Mouse (Mus musculus) embryonic facial prominence, embryonic 12.5 days (tissue): ENCODE results near the gene Tax1bp1. TPM values are rescaled to one million over a fixed set of nuclear protein-coding genes. Genes with fewer than 3 reads are reported as not detected.

ENCODE experiments used
- ATAC-seq: fragments of 200-750 bp; cut with Nextera tagmentation; 2 replicates; pipeline ENCODE4 v1.8.0; 2017; ENCODE audit not compliant: insufficient number of reproducible peaks, insufficient read depth, low FRiP score, low TSS enrichment
- H3K27ac ChIP-seq: fragments of 300-500 bp; sonication (generic); 2 replicates; pipeline ENCODE4 v1.5.1; 2016; ENCODE audit warnings: mild to moderate bottlenecking
- H3K27me3 ChIP-seq: fragments of 300-500 bp; sonication (generic); 2 replicates; pipeline ENCODE4 v1.6.1; 2016; ENCODE audit warnings: mild to moderate bottlenecking, moderate library complexity
- H3K36me3 ChIP-seq: fragments of 300-500 bp; sonication (generic); 2 replicates; pipeline ENCODE4 v1.6.1; 2016; ENCODE audit warnings: mild to moderate bottlenecking
- H3K4me1 ChIP-seq: fragments of 300-500 bp; sonication (generic); 2 replicates; pipeline ENCODE4 v1.6.1; 2016
- H3K4me2 ChIP-seq: fragments of 300-500 bp; sonication (generic); replicated peaks from 2 replicates; pipeline ENCODE4 v1.6.1; 2016; ENCODE audit warnings: mild to moderate bottlenecking, moderate library complexity
- H3K4me3 ChIP-seq: fragments of 300-500 bp; sonication (generic); 2 replicates; pipeline ENCODE4 v1.5.1; 2016; ENCODE audit warnings: mild to moderate bottlenecking
- H3K9ac ChIP-seq: fragments of 300-500 bp; sonication (generic); 2 replicates; pipeline ENCODE4 v1.6.1; 2016; ENCODE audit warnings: mild to moderate bottlenecking, moderate library complexity
- H3K9me3 ChIP-seq: fragments of 300-500 bp; sonication (generic); 2 replicates; pipeline ENCODE4 v1.6.1; 2016; ENCODE audit warnings: mild to moderate bottlenecking, moderate library complexity
- WGBS: fragments of 180-500 bp; shearing (Covaris S2); methylation state at CpG from one replicate; pipeline ENCODE4 v1.1.7; 2016; 5-methylcytosine and 5-hydroxymethylcytosine counted together
- polyA plus RNA-seq: library from polyadenylated mRNA; unstranded; fragments of >200 nt; fragmentation: Nextera tagmentation; extraction: Ambion mirVana; gene quantifications from 2 replicates; pipeline ENCODE4 v1.2.1, GENCODE M21; 2016

Tax1bp1 gene
- polyA plus RNA-seq, 1 experiment from 2014 or later, result 133 TPM

DNA sequence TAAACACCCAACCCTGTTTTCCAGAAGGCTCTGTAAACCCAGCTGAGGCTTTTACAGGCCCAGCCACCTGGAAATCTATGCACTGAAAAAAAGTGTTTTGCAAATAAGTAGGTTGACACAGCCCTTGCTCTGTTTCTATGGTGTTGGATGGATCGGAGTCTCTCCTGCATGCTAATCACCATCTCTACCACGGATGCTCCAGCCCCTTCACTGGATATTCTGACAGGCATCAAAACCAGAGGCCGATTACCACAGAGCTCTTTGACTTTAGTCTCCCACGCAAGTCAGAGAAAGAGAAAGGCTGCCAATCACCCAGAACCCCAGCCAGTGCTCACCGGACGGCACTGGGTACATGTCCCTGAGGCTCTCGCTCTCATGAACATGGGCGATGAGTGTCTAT is 63.5 kb downstream of the Tax1bp1 start:
- H3K9ac ChIP-seq, result no peak overlapping the region
- no peaks in the 10 kb centered on the region for H3K27me3 ChIP-seq
- ATAC-seq, result no peak
- H3K27ac ChIP-seq, result no peak overlapping the region
- H3K4me3 ChIP-seq, result no peak overlapping the region
- WGBS, result 90% methylated on average over 8 of the region's 8 CpGs
- H3K4me1 ChIP-seq, result no peaks in the 10 kb centered on the region
- no peaks in the 10 kb centered on the region for H3K9me3 ChIP-seq
- no peaks in the 10 kb centered on the region for H3K36me3 ChIP-seq
- H3K4me2 ChIP-seq, result no peak overlapping the region

DNA sequence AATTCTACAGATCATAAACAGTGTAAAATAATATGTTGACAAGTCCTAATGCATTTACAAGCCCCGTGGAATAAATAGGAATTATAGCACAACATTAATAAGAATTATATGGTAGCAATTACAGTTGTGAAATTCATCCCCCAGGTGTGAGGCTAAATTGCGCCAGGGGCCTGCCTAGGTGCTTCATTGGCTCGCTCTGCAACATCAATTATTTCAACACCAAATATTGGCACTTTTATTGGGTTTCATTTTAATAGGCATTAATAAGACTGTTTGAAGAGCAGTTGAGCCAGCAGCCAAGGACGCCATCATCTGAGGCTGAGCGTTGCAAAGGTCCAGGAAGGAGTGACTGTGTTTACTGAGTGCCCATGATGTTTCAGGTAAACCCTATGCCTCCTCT is 65.0 kb downstream of the Tax1bp1 start:
- no peak overlapping the region for H3K4me2 ChIP-seq
- no peak overlapping the region for H3K27ac ChIP-seq
- H3K9ac ChIP-seq, result no peak overlapping the region
- H3K27me3 ChIP-seq, result no peaks in the 10 kb centered on the region
- WGBS, result 91% methylated on average over 5 of the region's 5 CpGs
- H3K9me3 ChIP-seq, result no peaks in the 10 kb centered on the region
- H3K4me1 ChIP-seq, result no peaks in the 10 kb centered on the region
- no peak overlapping the region for H3K4me3 ChIP-seq
- H3K36me3 ChIP-seq, result no peaks in the 10 kb centered on the region
- ATAC-seq, result no peak

DNA sequence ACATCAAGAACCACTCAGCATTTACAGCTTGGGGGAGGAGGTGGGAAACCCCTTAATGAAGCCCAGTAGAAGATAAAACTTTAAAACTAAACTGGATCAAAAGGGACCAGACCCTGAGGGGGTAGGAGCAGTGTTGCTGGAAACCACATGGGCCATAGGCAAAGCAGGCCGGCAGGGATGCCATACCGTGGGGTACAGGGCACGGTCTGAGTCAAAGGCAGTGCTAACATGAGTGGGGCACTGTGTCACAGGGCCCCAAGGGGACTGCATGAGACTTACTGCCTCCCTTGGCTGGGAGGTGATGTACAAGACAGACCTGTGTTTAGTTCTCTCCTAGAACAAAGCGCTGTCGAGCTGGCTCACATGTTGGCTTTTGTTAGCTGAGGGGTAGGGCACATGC is 66.0 kb downstream of the Tax1bp1 start:
- H3K27me3 ChIP-seq, result no peaks in the 10 kb centered on the region
- no peak overlapping the region for H3K4me2 ChIP-seq
- no peak for ATAC-seq
- H3K9me3 ChIP-seq, result no peaks in the 10 kb centered on the region
- H3K36me3 ChIP-seq, result no peaks in the 10 kb centered on the region
- H3K27ac ChIP-seq, result no peak overlapping the region
- no peaks in the 10 kb centered on the region for H3K4me1 ChIP-seq
- 71% methylated on average over 5 of the region's 5 CpGs for WGBS
- no peak overlapping the region for H3K4me3 ChIP-seq
- no peak overlapping the region for H3K9ac ChIP-seq

DNA sequence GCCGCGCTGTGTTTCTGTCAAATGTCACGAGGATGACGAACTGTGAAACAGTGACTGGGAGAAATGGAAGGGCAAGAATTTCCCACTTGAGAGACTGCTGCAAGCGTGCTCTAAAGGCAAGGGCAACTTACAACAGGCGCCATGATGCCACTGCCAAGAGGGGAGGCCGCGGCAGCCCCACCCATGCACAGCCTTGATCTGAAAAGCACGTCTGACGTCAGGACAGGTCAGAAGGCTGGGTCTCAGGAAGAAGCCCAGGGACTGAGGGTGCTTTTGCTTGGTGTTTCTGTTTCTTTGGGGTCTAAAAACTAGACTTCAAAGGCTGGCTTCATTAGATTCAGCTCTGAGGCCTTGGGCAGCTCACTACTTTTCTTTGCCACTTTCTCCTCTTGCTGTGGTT is 76.8 kb downstream of the Tax1bp1 start:
- no peaks in the 10 kb centered on the region for H3K36me3 ChIP-seq
- no peak overlapping the region for H3K4me2 ChIP-seq
- ATAC-seq, result no peak
- H3K9ac ChIP-seq, result no peak overlapping the region
- no peak overlapping the region for H3K4me3 ChIP-seq
- H3K9me3 ChIP-seq, result no peaks in the 10 kb centered on the region
- H3K27ac ChIP-seq, result no peak overlapping the region
- no peaks in the 10 kb centered on the region for H3K27me3 ChIP-seq
- 76% methylated on average over 10 of the region's 10 CpGs for WGBS
- H3K4me1 ChIP-seq, result peaks cover 20% of the 10 kb centered on the region

DNA sequence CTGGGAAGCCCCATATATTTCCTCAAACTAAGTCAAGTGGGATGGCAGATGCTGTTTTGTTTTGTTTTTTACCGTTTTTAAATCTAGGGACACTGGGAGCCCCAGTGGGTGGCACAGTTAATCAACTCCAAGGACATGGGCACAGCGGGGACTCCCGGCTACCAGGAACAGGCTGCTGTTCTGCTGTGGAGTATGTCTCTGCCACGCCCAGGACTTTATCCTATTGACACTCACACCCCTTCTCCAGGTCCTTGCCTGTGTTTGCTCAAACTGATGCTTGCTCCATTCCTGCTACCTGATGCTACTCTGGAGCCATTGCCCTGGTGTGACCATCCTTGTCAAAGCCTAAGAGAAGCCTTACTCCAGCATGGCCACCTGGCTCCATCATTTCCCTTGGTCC is 77.3 kb downstream of the Tax1bp1 start:
- H3K4me2 ChIP-seq, result no peak overlapping the region
- no peaks in the 10 kb centered on the region for H3K9me3 ChIP-seq
- no peaks in the 10 kb centered on the region for H3K36me3 ChIP-seq
- ATAC-seq, result no peak
- no peaks in the 10 kb centered on the region for H3K27me3 ChIP-seq
- peaks cover 24% of the 10 kb centered on the region for H3K4me1 ChIP-seq
- 79% methylated on average over 4 of the region's 4 CpGs for WGBS
- no peak overlapping the region for H3K9ac ChIP-seq
- no peak overlapping the region for H3K27ac ChIP-seq
- no peak overlapping the region for H3K4me3 ChIP-seq

DNA sequence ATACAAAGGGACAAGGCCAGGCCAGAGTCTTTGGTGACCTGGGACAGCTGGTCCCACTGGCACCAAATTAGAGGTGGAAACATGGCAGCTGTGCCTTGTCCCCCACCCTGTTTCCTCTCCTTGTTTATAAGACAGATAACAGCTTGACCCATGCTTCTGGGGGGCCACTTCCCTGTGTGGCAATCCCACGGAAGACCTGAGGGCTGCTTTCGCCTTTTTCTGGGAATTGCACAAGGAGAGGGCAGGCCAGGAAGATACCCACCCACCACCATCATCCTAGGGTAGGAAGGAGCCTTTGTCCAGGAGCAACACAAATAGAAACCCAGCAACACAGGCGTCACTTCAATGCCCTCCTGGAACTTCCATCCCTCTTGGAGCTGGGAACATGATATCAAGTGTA is 78.9 kb downstream of the Tax1bp1 start:
- Histone ChIP-seq H3K27ac (no peak overlapping the region), H3K4me3 (no peak overlapping the region), H3K9ac (no peak overlapping the region), H3K27me3 (no peaks in the 10 kb centered on the region), H3K9me3 (no peaks in the 10 kb centered on the region), H3K4me2 (no peak overlapping the region), H3K36me3 (no peaks in the 10 kb centered on the region), H3K4me1 (peaks cover 36% of the 10 kb centered on the region)
- 79% methylated on average over 3 of the region's 3 CpGs for WGBS
- no peak for ATAC-seq

DNA sequence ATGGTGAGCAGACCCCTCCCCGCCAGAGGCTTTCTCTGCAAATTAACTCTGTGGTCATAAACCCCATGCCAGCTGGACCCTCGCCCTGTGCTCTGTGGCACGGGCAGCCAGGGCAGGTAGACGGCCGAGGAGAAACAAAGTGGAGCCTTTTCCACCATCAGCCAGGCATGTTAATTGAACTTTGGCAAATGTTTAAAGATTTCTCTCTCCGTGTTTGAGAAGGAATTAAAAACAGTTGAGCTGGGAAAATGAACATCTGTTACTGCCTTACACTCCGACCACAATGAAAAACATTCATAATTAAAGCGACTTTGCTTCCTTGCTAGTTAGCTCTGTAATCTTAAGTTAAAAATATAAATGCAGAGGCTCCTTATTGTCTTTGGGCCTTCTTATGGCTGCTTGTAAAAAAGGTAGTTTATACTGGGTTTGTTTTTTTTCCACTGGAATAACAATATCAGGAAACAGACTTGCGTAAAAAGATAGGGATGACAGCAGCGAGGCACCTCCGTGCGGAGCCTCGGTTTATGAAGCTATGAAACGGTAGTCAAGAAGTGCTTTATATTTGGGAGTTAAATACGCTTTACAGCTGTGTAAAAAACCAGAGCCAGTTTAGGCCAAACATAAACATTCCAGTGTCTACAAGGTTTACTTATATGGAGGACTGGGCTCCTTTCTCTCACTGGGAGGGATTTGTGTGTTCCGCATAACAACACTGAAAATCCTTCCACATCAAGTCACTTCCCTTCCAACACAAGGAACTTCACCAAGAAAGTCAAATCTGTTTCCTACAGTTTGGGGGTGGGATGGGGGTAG is 81.7 kb downstream of the Tax1bp1 start:
- Histone ChIP-seq H3K4me2 (peak overlapping the region; percentile 4; the same call in 1 of the 2 replicates), H3K36me3 (no peaks in the 10 kb centered on the region), H3K27me3 (no peaks in the 10 kb centered on the region), H3K27ac (peak overlapping the region; percentile 83), H3K9ac (no peak overlapping the region), H3K9me3 (no peaks in the 10 kb centered on the region), H3K4me1 (peaks cover 40% of the 10 kb centered on the region), H3K4me3 (no peak overlapping the region)
- whole genome bisulfite sequencing, result 43% methylated on average over 16 of the region's 16 CpGs
- no peak for ATAC-seq

DNA sequence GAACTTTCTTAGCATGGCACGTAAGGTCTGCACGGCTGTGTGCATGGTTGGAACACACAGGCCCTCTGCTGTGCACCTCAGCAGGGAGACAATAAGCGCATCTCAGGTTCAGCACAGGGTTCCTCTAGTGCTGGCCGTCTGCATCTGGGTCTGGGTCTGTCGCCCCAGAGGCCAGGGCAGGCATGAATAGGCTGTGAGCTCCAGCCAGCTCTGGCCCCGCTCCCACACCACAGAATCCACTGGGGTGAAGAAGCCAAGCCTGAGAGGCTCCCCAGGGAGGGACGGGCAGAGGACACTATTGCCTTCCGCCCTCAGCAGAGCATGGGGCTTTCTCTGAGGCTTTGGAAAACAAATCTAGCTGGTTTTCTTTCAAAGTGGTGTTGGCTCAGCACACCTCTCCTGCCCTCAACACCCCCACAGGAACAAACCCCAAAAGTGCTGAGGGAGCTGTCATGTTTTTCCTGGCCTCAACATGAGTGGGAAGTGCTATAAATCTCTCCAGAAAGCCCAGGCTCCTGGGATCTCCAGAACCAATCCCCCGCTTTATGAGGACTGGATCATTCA is 82.6 kb downstream of the Tax1bp1 start:
- 68% methylated on average over 9 of the region's 9 CpGs for WGBS
- peak; percentile 56; the same call in 1 of the 2 replicates for ATAC-seq
- Histone ChIP-seq H3K27ac (peak overlapping the region; percentile 83), H3K9me3 (no peaks in the 10 kb centered on the region), H3K9ac (no peak overlapping the region), H3K4me2 (no peak overlapping the region), H3K4me1 (peaks cover 41% of the 10 kb centered on the region), H3K4me3 (no peak overlapping the region), H3K27me3 (no peaks in the 10 kb centered on the region), H3K36me3 (no peaks in the 10 kb centered on the region)

DNA sequence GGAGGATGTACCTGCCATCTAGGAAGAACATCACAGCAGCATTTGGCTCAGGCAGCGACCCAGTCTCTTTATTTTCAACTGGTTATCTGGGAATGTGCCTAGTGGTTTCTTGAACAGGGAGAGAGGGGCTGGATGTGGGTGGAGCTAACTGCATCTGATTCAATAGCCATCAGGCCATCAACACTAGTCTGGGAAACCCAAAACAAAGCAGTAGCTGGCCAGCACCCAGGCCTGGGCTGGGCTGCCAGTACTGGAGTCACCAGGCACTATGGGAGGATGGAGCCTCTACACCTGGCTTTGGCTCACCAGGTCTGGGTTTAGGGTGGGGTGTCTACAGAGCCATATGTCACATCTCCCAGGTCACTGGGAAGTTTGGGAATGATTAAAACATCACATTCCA is 83.2 kb downstream of the Tax1bp1 start:
- Histone ChIP-seq H3K4me2 (no peak overlapping the region), H3K9me3 (no peaks in the 10 kb centered on the region), H3K4me1 (peaks cover 46% of the 10 kb centered on the region), H3K9ac (no peak overlapping the region), H3K27ac (no peak overlapping the region; the same call in 1 of the 2 replicates), H3K27me3 (no peaks in the 10 kb centered on the region), H3K36me3 (no peaks in the 10 kb centered on the region), H3K4me3 (no peak overlapping the region)
- no peak for ATAC-seq
- WGBS, result 57% methylated on average over 1 of the region's 1 CpGs

DNA sequence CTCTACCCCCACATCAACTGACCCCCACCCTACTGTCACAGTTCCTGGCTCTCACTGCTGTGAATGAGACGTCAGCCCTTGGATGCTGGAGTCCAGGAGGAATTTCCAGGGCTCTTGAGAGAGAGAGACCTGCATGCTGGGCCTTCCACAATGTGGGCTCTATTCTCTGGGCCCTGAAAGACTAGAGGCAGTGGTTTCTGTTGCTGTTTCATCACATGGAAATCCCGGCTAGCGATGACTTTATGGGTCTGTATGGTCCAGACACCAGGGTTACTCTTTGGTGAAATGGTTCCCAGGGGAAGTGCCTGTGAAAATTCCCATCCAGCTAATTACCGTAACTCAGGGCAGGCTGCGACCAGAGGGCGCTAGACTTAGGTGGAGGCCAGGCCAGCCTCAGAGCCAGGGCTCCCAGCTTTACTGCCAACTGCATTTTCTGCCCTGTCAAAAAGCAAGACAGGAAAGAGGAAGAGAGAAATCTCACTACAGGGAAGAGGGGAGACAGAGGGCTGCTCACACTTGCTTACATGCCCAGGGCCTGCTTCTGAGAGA is 83.8 kb downstream of the Tax1bp1 start:
- Histone ChIP-seq H3K27ac (no peak overlapping the region), H3K36me3 (no peaks in the 10 kb centered on the region), H3K9me3 (no peaks in the 10 kb centered on the region), H3K9ac (no peak overlapping the region), H3K4me1 (peaks cover 53% of the 10 kb centered on the region), H3K4me3 (no peak overlapping the region), H3K4me2 (no peak overlapping the region), H3K27me3 (no peaks in the 10 kb centered on the region)
- WGBS, result 50% methylated on average over 6 of the region's 6 CpGs
- ATAC-seq, result no peak

DNA sequence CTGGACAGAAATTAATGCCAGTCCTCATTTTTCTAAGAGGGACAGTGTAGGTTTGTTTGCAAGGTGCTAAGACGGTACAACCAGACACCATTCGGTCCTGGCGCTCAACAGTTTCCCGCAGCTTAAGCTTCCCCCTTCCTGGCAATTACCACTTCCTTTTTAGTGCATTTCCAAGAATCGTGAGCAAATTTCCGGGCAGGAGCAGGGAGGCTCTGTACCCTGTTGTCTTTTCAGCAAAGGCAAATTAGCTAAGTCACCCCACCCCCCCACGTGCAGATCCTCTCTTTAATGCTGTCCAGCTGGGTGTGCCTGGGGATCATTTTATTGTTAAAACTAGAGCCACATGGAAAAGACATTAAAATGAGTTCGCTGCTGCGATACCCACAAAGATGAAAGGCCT is 88.7 kb downstream of the Tax1bp1 start:
- 29% methylated on average over 9 of the region's 9 CpGs for WGBS
- Histone ChIP-seq H3K9me3 (no peaks in the 10 kb centered on the region), H3K9ac (no peak overlapping the region), H3K27me3 (no peaks in the 10 kb centered on the region), H3K4me3 (no peak overlapping the region), H3K36me3 (no peaks in the 10 kb centered on the region), H3K4me2 (peak overlapping the region; percentile 18), H3K4me1 (peaks cover 28% of the 10 kb centered on the region; the same call in 1 of the 2 replicates), H3K27ac (peak overlapping the region; percentile 68; the same call in 1 of the 2 replicates)
- ATAC-seq, result no peak

DNA sequence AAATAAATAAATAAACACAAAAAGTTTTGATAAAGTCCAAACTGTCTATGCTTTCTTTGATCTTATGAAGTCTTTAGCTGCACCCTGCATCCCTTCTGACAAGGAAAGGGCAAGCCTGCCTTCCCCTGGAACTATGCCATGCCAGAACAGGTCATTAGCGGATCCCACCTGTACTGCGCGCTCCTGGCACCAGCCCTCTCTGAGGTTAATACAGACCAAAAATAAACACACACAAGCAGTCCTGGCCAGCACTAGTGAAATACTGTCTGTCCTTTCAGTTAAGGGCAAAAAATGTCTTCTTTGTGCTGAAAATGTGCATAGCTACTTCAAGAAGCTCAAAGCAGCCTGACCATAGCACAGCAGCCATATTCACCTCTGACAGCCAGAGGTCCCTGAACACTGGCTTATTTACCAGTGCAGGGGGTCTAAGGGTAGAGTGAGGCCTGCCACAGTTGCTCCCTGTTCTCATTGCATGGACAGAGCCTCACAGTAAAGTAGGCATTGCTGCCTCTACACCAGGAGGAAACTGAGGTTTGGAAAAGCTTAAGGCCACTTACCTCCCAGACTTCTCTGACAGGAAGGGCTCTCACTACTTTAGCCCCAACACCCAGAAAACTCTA is 91.8 kb downstream of the Tax1bp1 start:
- Histone ChIP-seq H3K27ac (no peak overlapping the region), H3K9ac (no peak overlapping the region), H3K9me3 (no peaks in the 10 kb centered on the region), H3K4me3 (no peak overlapping the region), H3K27me3 (no peaks in the 10 kb centered on the region), H3K4me2 (no peak overlapping the region), H3K4me1 (peaks cover 22% of the 10 kb centered on the region; the same call in 1 of the 2 replicates), H3K36me3 (no peaks in the 10 kb centered on the region)
- 85% methylated on average over 3 of the region's 3 CpGs for WGBS
- ATAC-seq, result no peak
